Mouse (Mus musculus) ES-Bruce4 (cell line): ENCODE data around the gene Hoxd12. TPM values are rescaled to one million over a fixed set of nuclear protein-coding genes. Genes with fewer than 3 reads are reported as not detected.
A peak's percentile ranks its signal among the peaks of the same experiment; 100 is the strongest.

ENCODE experiments used
- H3K27ac ChIP-seq: 2 replicates; pipeline ENCODE4 v1.5.1; 2012; ENCODE audit warnings: low read length, inconsistent platforms; ENCODE audit not compliant: insufficient read depth
- H3K27me3 ChIP-seq: 2 replicates; pipeline ENCODE4 v1.6.1; 2012; ENCODE audit warnings: mild to moderate bottlenecking, low read length, inconsistent platforms; ENCODE audit not compliant: control insufficient read depth, poor library complexity, insufficient read depth, severe bottlenecking
- H3K36me3 ChIP-seq: 2 replicates; pipeline ENCODE4 v1.6.1; 2012; ENCODE audit warnings: inconsistent platforms, mild to moderate bottlenecking, low read length, moderate library complexity; ENCODE audit not compliant: control insufficient read depth, poor library complexity, insufficient read depth, severe bottlenecking
- H3K4me1 ChIP-seq: one replicate; pipeline ENCODE4 v1.8.1; 2011; ENCODE audit warnings: low read length; ENCODE audit not compliant: control insufficient read depth, insufficient read depth
- H3K4me3 ChIP-seq: 2 replicates; pipeline ENCODE4 v1.5.1; 2011; ENCODE audit warnings: low read depth, mild to moderate bottlenecking, low read length
- H3K9ac ChIP-seq: 2 replicates; pipeline ENCODE4 v1.6.1; 2012; ENCODE audit warnings: low read depth, mild to moderate bottlenecking, inconsistent platforms; ENCODE audit not compliant: poor library complexity, severe bottlenecking
- H3K9me3 ChIP-seq: replicated peaks from 2 replicates; pipeline ENCODE4 v1.6.1; 2012; ENCODE audit warnings: mild to moderate bottlenecking, low read length, inconsistent platforms; ENCODE audit not compliant: control insufficient read depth, poor library complexity, insufficient read depth, severe bottlenecking
- CTCF ChIP-seq: IDR thresholded peaks from one replicate; pipeline ENCODE4 v1.8.1; 2011; ENCODE audit warnings: low read depth, low read length
- EP300 ChIP-seq: IDR thresholded peaks from 2 replicates; pipeline ENCODE4 v1.6.1; 2011; ENCODE audit warnings: low read depth, low read length; ENCODE audit not compliant: insufficient read depth
- POLR2A ChIP-seq: IDR thresholded peaks from one replicate; pipeline ENCODE4 v1.8.1; 2011; ENCODE audit warnings: low read length; ENCODE audit not compliant: insufficient read depth
- polyA plus RNA-seq: library from polyadenylated mRNA; stranded (reverse); fragments of >200 nt; gene quantifications from 2 replicates; pipeline ENCODE4 v1.2.4, GENCODE M21; 2011; ENCODE audit warnings: low read depth; ENCODE audit not compliant: missing spikeins, insufficient read depth, insufficient read length

Hoxd12 gene
- polyA plus RNA-seq, 1 experiment = not detected

DNA sequence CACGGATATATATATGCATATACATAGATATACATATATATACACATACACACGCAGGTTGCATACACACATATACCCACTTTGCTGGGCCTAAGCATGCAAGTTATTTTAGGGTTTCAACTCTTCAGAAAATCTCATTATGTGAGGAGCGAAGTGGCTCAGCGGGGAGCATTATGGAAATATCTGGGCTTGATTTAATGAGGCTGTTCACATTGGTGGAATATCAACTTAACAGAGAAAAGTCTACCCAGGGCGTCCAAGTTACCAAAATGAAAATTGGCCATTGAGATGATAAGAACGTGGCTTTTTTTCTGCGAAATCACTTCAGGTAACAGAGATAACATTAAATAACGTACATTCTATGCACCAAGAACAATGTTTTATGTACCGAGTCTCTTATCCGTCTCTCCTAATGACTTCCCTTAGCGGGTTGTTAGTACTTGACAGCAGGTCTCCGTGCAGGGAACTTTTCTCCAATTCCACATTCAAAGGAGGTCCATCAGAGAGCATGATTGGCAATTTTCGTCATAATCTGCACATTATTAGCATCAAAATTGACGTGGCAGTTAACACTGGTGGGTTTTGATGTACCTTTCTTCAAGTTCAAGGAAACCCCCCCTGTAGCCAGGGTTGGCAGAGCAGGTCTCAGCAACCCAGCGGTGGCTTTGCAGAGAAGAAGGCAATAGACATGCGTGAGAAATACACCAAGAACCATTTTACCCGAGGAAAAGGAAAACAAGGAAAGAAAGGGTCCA is 20.9 kb upstream of the Hoxd12 start:
- Histone ChIP-seq H3K27me3 (peaks cover 43% of the 10 kb centered on the region), H3K27ac (no peak overlapping the region), H3K4me1 (no peaks in the 10 kb centered on the region), H3K9me3 (no peaks in the 10 kb centered on the region), H3K36me3 (no peaks in the 10 kb centered on the region), H3K4me3 (no peak overlapping the region), H3K9ac (no peak overlapping the region)
- TF ChIP-seq EP300 (no peak), CTCF (no peak), POLR2A (no peak)

DNA sequence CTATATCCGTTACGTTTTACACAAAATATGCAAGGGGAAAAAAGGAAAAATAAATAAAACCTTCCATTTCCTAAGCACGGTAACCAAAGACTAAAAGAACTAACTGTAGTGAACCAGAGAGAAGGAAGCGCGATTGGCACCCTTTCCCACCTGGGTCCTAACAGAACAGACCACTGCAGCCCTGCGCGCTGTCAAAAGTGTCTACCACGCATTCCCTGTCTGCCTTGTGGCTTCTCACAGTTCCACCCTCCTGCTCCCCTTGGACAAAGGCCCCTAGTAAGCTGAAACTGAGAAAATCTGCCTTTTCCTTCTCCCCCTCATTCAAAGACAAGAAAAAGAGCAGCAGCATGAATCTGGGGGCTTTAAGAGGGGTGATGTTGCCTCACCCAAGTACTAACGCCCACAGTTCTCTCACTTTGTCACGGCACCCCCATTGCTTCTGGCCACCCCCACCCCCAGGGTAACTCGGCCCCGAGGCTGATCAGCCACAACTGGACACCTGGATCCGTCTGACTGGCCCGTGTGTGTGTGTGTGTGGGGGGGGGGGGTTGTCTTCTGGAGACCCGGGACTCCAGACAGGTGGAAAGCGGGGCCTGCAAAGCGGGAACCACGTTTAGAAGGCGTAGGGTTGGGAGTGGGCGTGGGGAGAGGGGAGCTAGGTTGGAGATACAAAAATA is 19.9 kb upstream of the Hoxd12 start:
- Histone ChIP-seq H3K4me1 (no peaks in the 10 kb centered on the region), H3K4me3 (no peak overlapping the region), H3K27me3 (peaks cover 50% of the 10 kb centered on the region), H3K9me3 (no peaks in the 10 kb centered on the region), H3K9ac (no peak overlapping the region), H3K36me3 (no peaks in the 10 kb centered on the region), H3K27ac (no peak overlapping the region)
- TF ChIP-seq CTCF (no peak), EP300 (no peak), POLR2A (no peak)

DNA sequence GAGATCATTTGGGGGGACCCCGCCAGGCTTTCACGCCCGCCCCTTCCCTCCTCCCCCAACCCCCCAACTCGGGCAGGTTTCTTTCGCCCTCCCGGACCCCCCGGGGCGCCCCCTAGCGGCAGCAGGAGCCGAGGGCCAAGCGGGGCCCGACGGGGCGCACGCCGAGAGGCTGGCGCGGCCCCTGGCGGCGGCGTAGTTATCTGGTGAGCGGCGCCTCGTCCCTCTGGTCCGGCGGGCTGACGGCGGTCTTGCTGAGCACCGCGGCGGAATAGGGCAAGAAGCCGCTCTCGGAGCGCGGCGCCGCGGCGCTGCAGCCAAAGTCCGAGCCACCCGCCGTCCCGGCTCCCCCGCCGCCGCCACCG is 19.4 kb upstream of the Hoxd12 start:
- no peak overlapping the region for H3K27ac ChIP-seq
- H3K9me3 ChIP-seq = no peaks in the 10 kb centered on the region
- no peak for TF ChIP-seq POLR2A
- no peak for TF ChIP-seq EP300
- TF ChIP-seq CTCF = peak; percentile 44
- peak overlapping the region; percentile 8; the same call in 1 of the 2 replicates for H3K9ac ChIP-seq
- H3K4me1 ChIP-seq = no peaks in the 10 kb centered on the region
- H3K4me3 ChIP-seq = peak overlapping the region; percentile 39; the same call in 1 of the 2 replicates
- H3K27me3 ChIP-seq = peaks cover 49% of the 10 kb centered on the region
- H3K36me3 ChIP-seq = no peaks in the 10 kb centered on the region

DNA sequence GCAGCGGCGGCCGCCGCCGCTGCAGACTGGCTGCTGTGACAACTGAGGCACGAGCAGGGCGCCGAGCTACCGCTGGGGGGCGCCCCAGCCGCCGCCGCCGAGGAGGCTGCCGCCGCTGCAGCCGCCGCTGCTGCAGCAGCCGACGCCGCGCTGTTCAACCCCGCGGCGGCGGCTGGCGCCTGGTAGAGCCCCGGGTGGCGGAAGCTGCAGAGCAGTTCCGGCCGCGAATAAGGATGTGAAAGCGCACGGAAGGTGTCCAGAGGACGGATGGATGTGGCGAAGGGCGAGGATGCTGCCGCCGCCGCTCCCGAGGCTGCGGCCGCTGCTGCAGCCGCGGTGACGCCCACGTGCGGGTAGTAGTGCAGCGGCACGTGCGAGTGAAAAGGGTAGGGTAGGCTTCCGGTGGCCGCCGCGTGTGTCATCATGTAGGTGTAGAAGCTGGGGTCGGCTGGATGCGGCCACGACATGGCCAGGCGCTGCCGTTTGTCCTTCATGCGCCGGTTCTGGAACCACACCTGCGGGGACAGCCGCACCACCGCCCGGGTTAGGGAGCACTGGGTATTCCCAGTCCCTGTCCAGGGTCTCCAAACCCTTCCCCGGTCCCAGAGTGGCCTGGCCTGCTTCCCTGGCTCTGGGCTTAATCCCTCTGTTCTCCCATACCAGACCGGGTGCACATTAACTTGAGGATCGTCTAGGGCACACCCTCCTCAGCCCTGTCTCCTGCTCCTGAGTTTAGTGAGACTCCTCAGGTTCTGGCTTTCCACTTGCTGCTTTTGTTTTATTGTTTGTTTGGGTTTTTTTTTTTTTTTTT is 18.8 kb upstream of the Hoxd12 start:
- Histone ChIP-seq H3K4me3 (peak overlapping the region; percentile 64), H3K9ac (peak overlapping the region; percentile 8; the same call in 1 of the 2 replicates), H3K4me1 (no peaks in the 10 kb centered on the region), H3K9me3 (no peaks in the 10 kb centered on the region), H3K36me3 (no peaks in the 10 kb centered on the region), H3K27me3 (peaks cover 50% of the 10 kb centered on the region), H3K27ac (no peak overlapping the region)
- TF ChIP-seq CTCF (peak; percentile 12), POLR2A (no peak), EP300 (no peak)

DNA sequence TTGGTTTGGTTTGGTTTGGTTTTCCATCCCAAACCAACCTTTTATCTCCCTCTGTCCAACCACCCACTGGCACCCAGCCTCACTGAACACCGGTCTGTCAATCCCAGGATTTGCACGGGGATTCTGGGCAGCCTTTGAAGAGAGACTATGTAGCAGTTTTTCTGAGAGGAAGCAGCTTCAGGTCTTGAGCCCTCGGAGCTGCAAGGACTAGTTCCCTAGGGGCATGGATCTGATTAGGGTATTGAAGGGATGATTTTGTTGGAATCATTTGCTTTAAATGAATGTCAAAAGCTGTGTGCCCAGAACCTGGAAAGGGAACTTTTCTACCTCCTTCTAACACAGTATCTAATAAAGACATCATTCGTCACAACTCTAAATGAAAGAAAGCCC is 18.2 kb upstream of the Hoxd12 start:
- Histone ChIP-seq H3K27me3 (peaks cover 51% of the 10 kb centered on the region), H3K36me3 (no peaks in the 10 kb centered on the region), H3K9ac (no peak overlapping the region), H3K9me3 (no peaks in the 10 kb centered on the region), H3K4me1 (no peaks in the 10 kb centered on the region), H3K27ac (no peak overlapping the region), H3K4me3 (no peak overlapping the region)
- TF ChIP-seq CTCF (no peak), POLR2A (no peak), EP300 (no peak)
